Comparison of ENCODE assay signal across 8 mouse cellular contexts in the genomic region with DNA sequence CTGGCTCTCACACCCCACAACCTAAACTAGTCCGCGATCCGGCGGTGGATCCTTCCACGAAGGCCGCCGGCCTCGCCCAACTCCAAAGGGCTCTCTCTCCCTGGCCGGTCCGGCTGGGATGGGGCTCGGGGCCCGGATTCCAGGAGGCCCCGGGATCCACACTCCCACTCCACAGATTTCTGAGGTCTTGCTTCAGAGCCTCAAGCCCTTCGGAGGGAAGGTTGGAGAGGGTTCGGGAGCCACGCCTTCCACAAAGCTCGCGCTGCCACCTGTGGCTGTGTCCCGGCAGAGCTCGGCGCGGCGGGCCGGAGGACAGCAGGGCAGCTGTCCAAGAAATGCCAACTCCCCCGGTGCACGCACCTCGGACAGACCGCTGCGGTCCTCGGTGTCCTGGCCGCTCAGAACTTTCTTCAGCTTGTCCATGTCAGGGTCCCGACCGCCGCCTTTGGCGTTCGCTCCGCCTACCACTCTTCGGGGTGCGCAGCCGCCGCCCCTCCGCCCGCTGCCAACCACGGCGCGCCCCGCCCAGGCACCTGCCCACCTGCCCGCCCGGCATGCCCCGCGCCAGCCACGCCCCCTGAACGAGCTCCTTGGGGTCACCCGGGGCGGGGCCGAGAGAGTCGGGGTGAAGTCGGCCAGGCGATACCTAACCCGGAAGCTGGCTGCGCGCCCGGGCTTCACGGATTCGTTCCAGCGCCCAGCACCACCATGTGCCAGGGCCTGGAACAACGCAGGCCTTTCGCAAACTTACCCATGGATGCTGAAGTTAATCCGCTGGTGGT. TPM values are rescaled to one million over a fixed set of nuclear protein-coding genes. Genes with fewer than 3 reads are reported as not detected.
DNase-seq lines count a peak whose midpoint lies in the region; ATAC-seq and TF ChIP-seq lines count a peak whose summit lies in the region.

Gene Sft2d2, minus strand, starts transcription at position 559 of the 782 bp plus-strand sequence.

- H3K9ac ChIP-seq in forebrain, postnatal 0 days, result peak within 1 kb of the TSS; percentile 48
- peak within 1 kb of the TSS; percentile 71 for H3K9ac ChIP-seq in lung, embryonic 14.5 days

- H3K4me2 ChIP-seq in forebrain, postnatal 0 days (ENCODE audit: low read depth), result peak within 1 kb of the TSS; percentile 92
- H3K4me2 ChIP-seq in lung, embryonic 14.5 days, result peak within 1 kb of the TSS; percentile 90

- peak within 1 kb of the TSS; percentile 54 for H3K4me3 ChIP-seq in forebrain, postnatal 0 days (ENCODE audit: low read depth, low read length)
- H3K4me3 ChIP-seq in layer of hippocampus, adult 2 months, result peak within 1 kb of the TSS; percentile 73
- H3K4me3 ChIP-seq in lung, embryonic 14.5 days (ENCODE audit: low read depth, low read length), result peak within 1 kb of the TSS; percentile 67

- WGBS in forebrain, postnatal 0 days, result under 1% methylated on average over 65 of the region's 69 CpGs
- WGBS in lung, embryonic 14.5 days, result under 1% methylated on average over 67 of the region's 69 CpGs

- TF ChIP-seq CTCF in forebrain, postnatal 0 days (IDR thresholded peaks at IDR 0.05; ENCODE audit: low read depth), result peak; percentile 52
- TF ChIP-seq CTCF in layer of hippocampus, adult 2 months (conservative IDR thresholded peaks at IDR 0.05), result peak; percentile 58
- peak; percentile 32 for TF ChIP-seq CTCF in lung, embryonic 14.5 days (IDR thresholded peaks at IDR 0.05; ENCODE audit: low read depth)

- intact Hi-C loops in heart, postnatal 36 days (cut with DNase I), result loop anchor here (2.0 to 5.0 kb wide), 2 partner anchors 45 to 1193 kb away; no protein-coding TSS in a partner anchor

- ATAC-seq in forebrain, postnatal 0 days, result peak; percentile 81
- ATAC-seq in lung, embryonic 14.5 days (ENCODE audit: insufficient read depth), result peak; percentile 87
- ATAC-seq in neutrophil, adult 5-6 weeks (ENCODE audit: extremely low read depth, insufficient number of reproducible peaks, low FRiP score, poor library complexity, severe bottlenecking), result peak; percentile 95

- H3K36me3 ChIP-seq in forebrain, postnatal 0 days (ENCODE audit: insufficient read depth), result no peaks in the 10 kb centered on the region
- no peaks in the 10 kb centered on the region for H3K36me3 ChIP-seq in lung, embryonic 14.5 days (ENCODE audit: insufficient read depth)

- H3K27ac ChIP-seq in forebrain, postnatal 0 days (ENCODE audit: low read depth, low read length), result peak within 1 kb of the TSS; percentile 45; the same call in 1 of the 2 replicates
- peak within 1 kb of the TSS; percentile 81 for H3K27ac ChIP-seq in layer of hippocampus, adult 2 months
- peak within 1 kb of the TSS; percentile 80 for H3K27ac ChIP-seq in lung, embryonic 14.5 days (ENCODE audit: low read depth)

- H3K9me3 ChIP-seq in forebrain, postnatal 0 days (ENCODE audit: low read length), result no peaks in the 10 kb centered on the region
- no peaks in the 10 kb centered on the region for H3K9me3 ChIP-seq in lung, embryonic 14.5 days (ENCODE audit: low read depth, low read length)

- peak; percentile 92 for DNase-seq in MN1 (ENCODE audit: low spot score)
- DNase-seq in cerebellum, adult 8-10 months, result peak; percentile 57
- peak; percentile 74 for DNase-seq in forebrain, postnatal 0 days
- DNase-seq in heart, postnatal 36 days, result peak; percentile 84 to 88
- peak; percentile 66 to 69 for DNase-seq in layer of hippocampus, adult 2 months (ENCODE audit: low spot score in 2 of 2)
- DNase-seq in lung, embryonic 14.5 days, result peak; percentile 93
- peak; percentile 94 to 95 for DNase-seq in thymus, adult 18-20 months

- no peaks in the 10 kb centered on the region for H3K4me1 ChIP-seq in forebrain, postnatal 0 days (ENCODE audit: insufficient read depth)
- H3K4me1 ChIP-seq in lung, embryonic 14.5 days (ENCODE audit: insufficient read depth), result peaks cover 10% of the 10 kb centered on the region

- no peaks in the 10 kb centered on the region for H3K27me3 ChIP-seq in forebrain, postnatal 0 days (ENCODE audit: insufficient read depth, low read length)
- H3K27me3 ChIP-seq in lung, embryonic 14.5 days (ENCODE audit: insufficient read depth, low read length), result no peaks in the 10 kb centered on the region

RNA-seq across cellular contexts. Expression of gene Sft2d2, which starts in this region (rescaled TPM):
- 7.5 and 8.8 TPM in 2 replicates for total RNA-seq in forebrain, postnatal 0 days (2014; rRNA removed)
- 3.3 and 4.6 TPM in 2 replicates for polyA plus RNA-seq in forebrain, postnatal 0 days (2015; fragmentation: Nextera tagmentation; extraction: Ambion mirVana)
- total RNA-seq in heart, postnatal 36 days (2021), result 10 to 100 TPM; 14.8 to 17.2 TPM
- total RNA-seq in layer of hippocampus, adult 2 months (2021), result 10 to 100 TPM; 13.4 to 13.7 TPM
- 19.3 and 20.1 TPM in 2 replicates for polyA plus RNA-seq in lung, embryonic 14.5 days (2014; fragmentation: Nextera tagmentation; extraction: Ambion mirVana)
- 104 TPM in 2 replicates for total RNA-seq in neutrophil, adult 5-6 weeks (2017)

Comparison
In these comparisons a context has a peak if more than half of its experiments do, and no peak if none do; other contexts are left out.
1. Peak in every context shown above with its lines: DNase-seq, ATAC-seq, H3K4me3 ChIP-seq and H3K27ac ChIP-seq.